Mouse (Mus musculus): ENCODE measurements around the gene Anks1b. TPM values are rescaled to one million over a fixed set of nuclear protein-coding genes. Genes with fewer than 3 reads are reported as not detected.

Gene Anks1b
- polyA plus RNA-seq, 1 experiment from 2014 or later: 2.9 TPM

DNA sequence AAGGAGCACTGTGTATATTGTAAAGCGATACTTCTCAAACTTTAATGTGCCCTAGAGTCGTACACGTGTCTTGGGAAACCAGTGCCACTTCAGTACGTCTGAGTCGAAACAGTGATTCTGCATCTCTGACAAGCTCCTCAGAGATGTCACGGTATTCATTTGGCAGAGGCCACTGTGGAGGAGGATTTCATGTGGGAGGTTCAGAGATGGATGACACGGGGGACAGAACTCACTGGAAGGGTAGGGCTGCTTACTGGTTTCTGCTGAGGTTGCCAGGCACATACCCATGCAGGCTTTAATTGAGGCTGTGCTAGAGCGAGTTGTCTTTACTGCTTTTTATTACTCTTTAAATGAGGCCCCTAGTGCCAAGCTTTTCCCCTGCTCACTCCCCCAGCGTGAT lies 558.7 kb downstream of the Anks1b start:
- no peaks in the 10 kb centered on the region for H3K36me3 ChIP-seq
- H3K9ac ChIP-seq: no peak overlapping the region
- H3K4me3 ChIP-seq: no peak overlapping the region
- H3K27me3 ChIP-seq: no peaks in the 10 kb centered on the region
- H3K4me1 ChIP-seq: peaks cover 3% of the 10 kb centered on the region; the same call in 1 of the 2 replicates
- H3K9me3 ChIP-seq: no peaks in the 10 kb centered on the region
- no peak overlapping the region for H3K27ac ChIP-seq
- H3K4me2 ChIP-seq: peak overlapping the region; percentile 22; the same call in 1 of the 2 replicates
- ATAC-seq (ENCODE audit: insufficient number of reproducible peaks, low FRiP score, low TSS enrichment, low read depth): no peak
- WGBS: 33% methylated on average over 9 of the region's 9 CpGs

- no peaks in the 10 kb centered on the region for H3K27me3 ChIP-seq
- H3K36me3 ChIP-seq: no peaks in the 10 kb centered on the region
- ATAC-seq (ENCODE audit: insufficient number of reproducible peaks, low FRiP score, low TSS enrichment, low read depth): no peak
- H3K9ac ChIP-seq: no peak overlapping the region
- no peak overlapping the region for H3K27ac ChIP-seq
- H3K4me1 ChIP-seq: peaks cover 3% of the 10 kb centered on the region; the same call in 1 of the 2 replicates
- H3K4me3 ChIP-seq: no peak overlapping the region
- H3K9me3 ChIP-seq: no peaks in the 10 kb centered on the region
- peak overlapping the region; percentile 22; the same call in 1 of the 2 replicates for H3K4me2 ChIP-seq
- 23% methylated on average over 12 of the region's 12 CpGs for WGBS
These were observed 559.2 kb downstream of the Anks1b start for GRCm38 (mm10) chr10:90432479-90432878.

GRCm38 (mm10) chr10:90441036-90441435 lies 567.7 kb downstream of the Anks1b start:
- Histone ChIP-seq H3K27ac (no peak overlapping the region), H3K4me2 (no peak overlapping the region), H3K4me3 (no peak overlapping the region), H3K9ac (no peak overlapping the region), H3K27me3 (no peaks in the 10 kb centered on the region), H3K4me1 (no peaks in the 10 kb centered on the region), H3K36me3 (no peaks in the 10 kb centered on the region), H3K9me3 (no peaks in the 10 kb centered on the region)
- 75% methylated on average over 4 of the region's 4 CpGs for WGBS
- no peak for ATAC-seq (ENCODE audit: insufficient number of reproducible peaks, low FRiP score, low TSS enrichment, low read depth)

DNA sequence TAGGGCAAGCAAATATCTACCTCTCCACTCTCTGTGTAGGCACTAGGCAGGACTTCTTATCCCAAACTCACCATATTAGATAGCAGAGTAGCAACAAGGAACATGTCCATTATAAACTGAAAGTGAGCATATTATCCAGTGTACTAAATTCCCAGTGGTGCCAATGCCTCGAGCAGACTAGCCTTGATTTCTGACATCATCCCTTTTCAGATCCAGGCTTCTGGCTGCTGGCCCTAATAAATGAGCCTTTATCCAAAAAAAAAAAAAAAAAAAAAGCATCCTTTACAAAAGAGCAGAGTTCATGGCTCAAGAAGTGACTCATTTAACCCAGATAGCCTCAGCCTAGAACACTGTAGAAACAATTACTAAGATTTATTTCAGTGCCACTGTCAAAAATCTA lies 568.3 kb downstream of the Anks1b start:
- 35% methylated on average over 1 of the region's 1 CpGs for WGBS
- Histone ChIP-seq H3K9ac (no peak overlapping the region), H3K4me1 (no peaks in the 10 kb centered on the region), H3K4me3 (no peak overlapping the region), H3K9me3 (no peaks in the 10 kb centered on the region), H3K4me2 (no peak overlapping the region), H3K27ac (no peak overlapping the region), H3K36me3 (no peaks in the 10 kb centered on the region), H3K27me3 (no peaks in the 10 kb centered on the region)
- no peak for ATAC-seq (ENCODE audit: insufficient number of reproducible peaks, low FRiP score, low TSS enrichment, low read depth)

- no peak overlapping the region for H3K4me2 ChIP-seq
- no peaks in the 10 kb centered on the region for H3K4me1 ChIP-seq
- H3K36me3 ChIP-seq: no peaks in the 10 kb centered on the region
- WGBS: 78% methylated on average over 2 of the region's 2 CpGs
- no peaks in the 10 kb centered on the region for H3K27me3 ChIP-seq
- H3K4me3 ChIP-seq: no peak overlapping the region
- no peak overlapping the region for H3K9ac ChIP-seq
- ATAC-seq (ENCODE audit: insufficient number of reproducible peaks, low FRiP score, low TSS enrichment, low read depth): no peak
- H3K27ac ChIP-seq: no peak overlapping the region
- no peaks in the 10 kb centered on the region for H3K9me3 ChIP-seq
These were observed 591.6 kb downstream of the Anks1b start for GRCm38 (mm10) chr10:90464906-90465305.

GRCm38 (mm10) chr10:90465426-90465825 lies 592.1 kb downstream of the Anks1b start:
- 90% methylated on average over 6 of the region's 6 CpGs for WGBS
- Histone ChIP-seq H3K9ac (no peak overlapping the region), H3K4me2 (no peak overlapping the region)

GRCm38 (mm10) chr10:90467546-90467945 lies 594.2 kb downstream of the Anks1b start:
- no peak overlapping the region for H3K4me3 ChIP-seq
- no peak overlapping the region for H3K4me2 ChIP-seq

More at GRCm38 (mm10) chr10:90465426-90465825, 592.1 kb downstream of the Anks1b start:
- ATAC-seq (ENCODE audit: insufficient number of reproducible peaks, low FRiP score, low TSS enrichment, low read depth): no peak
- Histone ChIP-seq H3K4me1 (no peaks in the 10 kb centered on the region), H3K9me3 (no peaks in the 10 kb centered on the region), H3K27me3 (no peaks in the 10 kb centered on the region), H3K36me3 (no peaks in the 10 kb centered on the region), H3K27ac (no peak overlapping the region), H3K4me3 (no peak overlapping the region)

DNA sequence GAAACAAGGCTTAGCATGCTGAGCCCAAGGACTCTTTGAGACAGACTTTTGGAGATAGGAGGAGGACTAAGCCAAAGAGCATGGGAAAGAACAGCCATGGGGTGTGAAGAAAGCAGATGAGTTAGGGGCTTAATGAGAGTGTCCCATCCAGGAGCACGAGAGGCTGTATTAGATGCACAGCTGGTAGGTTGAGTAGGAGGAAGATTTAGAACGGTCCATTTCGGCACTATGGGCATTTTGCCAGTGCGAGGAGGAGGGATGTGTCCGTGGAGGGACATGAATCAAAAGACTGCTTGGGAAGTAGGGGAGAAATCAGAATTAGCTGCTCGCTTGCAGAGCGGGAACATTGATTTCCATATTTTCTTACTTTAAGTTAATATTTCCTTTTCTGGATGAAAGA lies 620.1 kb downstream of the Anks1b start:
- ATAC-seq (ENCODE audit: insufficient number of reproducible peaks, low FRiP score, low TSS enrichment, low read depth): no peak
- Histone ChIP-seq H3K9ac (no peak overlapping the region), H3K4me1 (no peaks in the 10 kb centered on the region), H3K27ac (no peak overlapping the region), H3K4me2 (no peak overlapping the region), H3K27me3 (no peaks in the 10 kb centered on the region), H3K4me3 (no peak overlapping the region), H3K9me3 (no peaks in the 10 kb centered on the region), H3K36me3 (no peaks in the 10 kb centered on the region)
- 76% methylated on average over 7 of the region's 7 CpGs for WGBS

More at GRCm38 (mm10) chr10:90467546-90467945, 594.2 kb downstream of the Anks1b start:
- Histone ChIP-seq H3K27ac (no peak overlapping the region), H3K27me3 (no peaks in the 10 kb centered on the region), H3K36me3 (no peaks in the 10 kb centered on the region), H3K4me1 (no peaks in the 10 kb centered on the region), H3K9me3 (no peaks in the 10 kb centered on the region), H3K9ac (no peak overlapping the region)
- ATAC-seq (ENCODE audit: insufficient number of reproducible peaks, low FRiP score, low TSS enrichment, low read depth): no peak
- WGBS: 64% methylated on average over 1 of the region's 1 CpGs

GRCm38 (mm10) chr10:90493996-90494642 lies 620.8 kb downstream of the Anks1b start:
- no peak overlapping the region for H3K9ac ChIP-seq
- ATAC-seq (ENCODE audit: insufficient number of reproducible peaks, low FRiP score, low TSS enrichment, low read depth): no peak
- H3K27me3 ChIP-seq: no peaks in the 10 kb centered on the region
- 70% methylated on average over 3 of the region's 3 CpGs for whole genome bisulfite sequencing
- no peak overlapping the region for H3K27ac ChIP-seq
- no peak overlapping the region for H3K4me2 ChIP-seq
- no peaks in the 10 kb centered on the region for H3K36me3 ChIP-seq
- H3K4me3 ChIP-seq: no peak overlapping the region
- no peaks in the 10 kb centered on the region for H3K4me1 ChIP-seq
- no peaks in the 10 kb centered on the region for H3K9me3 ChIP-seq

GRCm38 (mm10) chr10:90494981-90495516 lies 621.7 kb downstream of the Anks1b start:
- ATAC-seq (ENCODE audit: insufficient number of reproducible peaks, low FRiP score, low TSS enrichment, low read depth): no peak
- H3K36me3 ChIP-seq: no peaks in the 10 kb centered on the region
- no peak overlapping the region for H3K27ac ChIP-seq
- H3K4me2 ChIP-seq: no peak overlapping the region
- H3K9me3 ChIP-seq: no peaks in the 10 kb centered on the region
- WGBS: 52% methylated on average over 4 of the region's 4 CpGs
- no peak overlapping the region for H3K4me3 ChIP-seq
- H3K27me3 ChIP-seq: no peaks in the 10 kb centered on the region
- H3K4me1 ChIP-seq: no peaks in the 10 kb centered on the region
- no peak overlapping the region for H3K9ac ChIP-seq

GRCm38 (mm10) chr10:90507561-90507960 lies 634.3 kb downstream of the Anks1b start:
- no peaks in the 10 kb centered on the region for H3K4me1 ChIP-seq
- no peaks in the 10 kb centered on the region for H3K36me3 ChIP-seq
- H3K27me3 ChIP-seq: no peaks in the 10 kb centered on the region
- WGBS: 38% methylated on average over 1 of the region's 1 CpGs
- H3K4me3 ChIP-seq: no peak overlapping the region
- H3K27ac ChIP-seq: no peak overlapping the region
- H3K9me3 ChIP-seq: no peaks in the 10 kb centered on the region
- no peak overlapping the region for H3K9ac ChIP-seq
- no peak for ATAC-seq (ENCODE audit: insufficient number of reproducible peaks, low FRiP score, low TSS enrichment, low read depth)
- no peak overlapping the region for H3K4me2 ChIP-seq

DNA sequence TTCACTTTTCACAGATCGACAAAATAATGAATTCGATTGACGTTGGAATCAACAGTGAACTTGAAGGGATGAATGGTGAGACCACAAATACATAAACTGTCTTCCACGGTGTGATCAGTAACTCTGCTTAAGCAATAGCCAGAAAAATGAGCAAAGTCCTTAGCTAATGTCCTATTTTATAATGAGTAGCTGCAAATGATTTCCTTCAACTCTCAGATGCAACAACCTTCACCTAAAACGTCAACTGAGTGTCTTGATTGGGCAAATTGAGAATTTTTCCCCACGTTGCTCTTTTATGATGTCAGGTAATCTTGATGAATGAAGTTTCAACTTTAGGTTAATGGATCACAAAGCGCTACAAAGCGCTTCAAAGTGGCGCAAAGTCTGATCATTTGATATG lies 639.5 kb downstream of the Anks1b start:
- no peaks in the 10 kb centered on the region for H3K36me3 ChIP-seq
- H3K9me3 ChIP-seq: no peaks in the 10 kb centered on the region
- no peaks in the 10 kb centered on the region for H3K4me1 ChIP-seq
- no peak for ATAC-seq (ENCODE audit: insufficient number of reproducible peaks, low FRiP score, low TSS enrichment, low read depth)
- no peak overlapping the region for H3K27ac ChIP-seq
- no peak overlapping the region for H3K4me3 ChIP-seq
- 83% methylated on average over 9 of the region's 9 CpGs for WGBS
- no peaks in the 10 kb centered on the region for H3K27me3 ChIP-seq
- H3K9ac ChIP-seq: no peak overlapping the region
- H3K4me2 ChIP-seq: no peak overlapping the region
